Mouse (Mus musculus): Measurements from ENCODE around the gene Fgf12.

DNA sequence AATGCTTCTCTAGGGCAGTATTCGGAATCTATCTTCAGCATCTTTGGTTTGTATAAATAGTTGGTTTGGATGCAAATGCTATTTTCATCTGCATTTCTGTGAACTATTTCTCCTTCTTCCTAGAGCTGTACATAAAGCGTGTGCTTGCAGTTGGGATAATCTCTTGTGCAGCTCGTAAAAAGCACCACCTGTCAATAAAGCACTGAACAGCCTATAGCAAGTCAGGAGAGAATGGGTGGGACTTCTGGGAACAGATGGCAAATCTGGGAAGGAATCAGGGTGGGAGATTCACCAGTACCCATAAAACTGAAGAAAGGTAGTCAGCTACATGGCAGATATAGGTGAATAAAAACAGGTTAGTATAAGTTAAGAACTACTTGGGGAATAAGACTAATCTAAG is 180.7 kb downstream of the Fgf12 start:
- TF ChIP-seq CTCF (IDR thresholded peaks at IDR 0.05; ENCODE audit: low read depth, low read length), result no peak
- TF ChIP-seq GATA1 (IDR thresholded peaks at IDR 0.05; ENCODE audit: borderline replicate concordance, low read length), result no peak
- no peak for TF ChIP-seq TAL1 (conservative IDR thresholded peaks at IDR 0.05; ENCODE audit: low read depth, low read length)

All from G1E (cell line).